Mouse (Mus musculus): ENCODE results near the gene Galnt15. TPM values are rescaled to one million over a fixed set of nuclear protein-coding genes. Genes with fewer than 3 reads are reported as not detected.

Gene Galnt15
- polyA plus RNA-seq, 2 experiments from 2014 or later: not detected

DNA sequence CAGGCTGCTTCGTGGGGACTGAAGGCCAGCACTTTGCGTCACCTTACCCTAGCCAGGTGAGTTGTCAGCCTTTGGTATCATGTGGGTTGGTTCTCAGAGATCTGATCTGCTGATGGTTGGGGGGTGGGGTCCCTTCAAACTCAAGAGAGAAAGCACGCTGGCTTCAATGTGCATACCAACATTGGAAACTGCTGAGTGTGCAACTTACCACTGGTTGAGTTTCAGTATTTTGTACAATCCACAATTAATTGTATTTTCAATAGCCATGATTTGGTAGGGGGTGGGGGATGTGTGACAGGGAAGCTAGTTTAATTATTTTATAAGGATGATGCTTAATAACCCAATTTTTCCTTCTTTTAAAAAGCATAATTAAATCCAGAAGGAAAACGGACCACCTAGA is 62.9 kb downstream of the Galnt15 start:
- ATAC-seq: no peak

DNA sequence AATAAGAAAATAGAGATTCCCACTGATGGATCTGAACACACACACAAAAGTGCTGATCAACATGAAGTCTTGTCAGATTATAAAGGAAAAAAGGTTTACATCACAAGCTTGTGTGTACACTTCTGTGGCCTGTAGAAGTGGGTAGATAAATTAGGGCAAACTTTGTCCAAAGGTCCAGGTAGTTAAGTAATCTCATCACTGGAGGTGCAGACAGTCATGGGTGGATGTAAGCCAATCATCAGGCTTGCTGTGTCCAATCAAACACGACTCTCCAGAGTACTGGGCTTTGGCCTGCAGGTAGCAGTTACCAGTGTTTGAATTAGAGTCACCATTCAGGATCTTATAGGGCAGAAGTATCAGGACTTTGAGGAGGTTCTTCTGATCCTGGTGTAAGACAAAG is 64.2 kb downstream of the Galnt15 start:
- no peak for ATAC-seq

DNA sequence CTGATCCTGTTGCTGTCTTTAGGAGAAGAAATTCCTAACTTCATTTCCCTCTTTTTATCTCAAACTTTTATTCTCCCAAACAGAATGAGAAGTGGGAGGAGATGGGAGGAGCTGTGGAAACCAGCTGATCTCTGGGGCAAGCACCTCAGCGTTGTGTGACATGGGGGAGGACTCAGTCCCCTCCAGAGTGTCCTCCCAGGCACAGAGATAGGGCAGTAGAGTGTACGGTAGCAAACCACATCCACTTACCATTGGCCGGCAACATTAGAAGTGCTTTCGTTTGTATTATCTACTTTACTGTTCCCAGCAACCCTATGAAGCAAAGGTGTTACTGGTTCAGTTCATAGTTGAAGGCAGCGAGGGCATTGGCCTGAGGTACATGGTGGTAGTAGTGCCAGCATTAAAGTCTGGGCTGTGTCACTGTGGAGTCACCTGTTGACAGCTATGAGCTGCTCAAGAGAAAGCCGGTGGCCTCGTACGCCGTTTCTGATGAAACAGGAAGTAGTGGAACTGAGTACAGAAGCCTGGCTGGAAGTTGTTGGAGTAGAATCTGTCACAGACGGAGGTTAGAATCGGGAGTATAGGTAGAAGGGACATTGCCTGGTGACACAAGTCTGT is 64.8 kb downstream of the Galnt15 start:
- ATAC-seq: no peak

DNA sequence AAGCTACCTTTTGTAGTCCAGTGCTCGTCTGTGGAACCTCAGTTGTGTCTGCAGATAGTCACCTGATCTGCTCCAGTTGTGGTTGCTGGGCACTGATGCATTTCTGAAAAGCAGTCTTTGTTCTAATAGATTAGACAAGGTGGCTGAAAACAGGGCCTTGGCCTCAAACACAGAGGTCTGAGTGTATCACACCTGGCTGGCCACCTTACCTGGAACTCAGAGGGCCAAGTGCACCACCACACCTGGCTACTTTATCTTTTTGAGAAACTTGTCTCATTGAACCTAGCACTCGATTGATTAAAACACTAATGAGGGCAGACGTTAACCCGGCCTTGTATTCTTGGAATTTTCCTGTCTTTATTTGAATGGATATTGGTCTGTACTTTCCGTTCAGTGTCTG is 66.9 kb downstream of the Galnt15 start:
- no peak for ATAC-seq

DNA sequence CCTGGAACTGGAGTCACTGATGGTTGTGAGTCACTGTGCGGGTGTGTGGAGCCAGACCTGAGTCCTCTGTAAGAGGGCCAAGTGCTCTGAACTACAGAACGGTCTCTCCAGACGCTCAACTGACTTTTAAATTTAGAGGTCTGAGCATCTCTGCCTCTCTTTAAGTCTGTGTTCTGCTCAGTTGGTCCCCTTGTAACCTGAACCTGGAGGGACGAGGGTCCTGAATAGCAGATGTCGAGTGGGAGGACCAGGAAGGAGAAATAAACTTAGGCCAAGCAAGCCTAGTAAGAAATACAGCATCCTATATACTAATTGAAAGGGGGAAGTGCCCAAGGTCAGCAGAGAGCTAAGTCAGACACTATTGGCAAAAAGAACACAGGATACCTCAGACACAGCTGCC is 68.0 kb downstream of the Galnt15 start:
- ATAC-seq: no peak

DNA sequence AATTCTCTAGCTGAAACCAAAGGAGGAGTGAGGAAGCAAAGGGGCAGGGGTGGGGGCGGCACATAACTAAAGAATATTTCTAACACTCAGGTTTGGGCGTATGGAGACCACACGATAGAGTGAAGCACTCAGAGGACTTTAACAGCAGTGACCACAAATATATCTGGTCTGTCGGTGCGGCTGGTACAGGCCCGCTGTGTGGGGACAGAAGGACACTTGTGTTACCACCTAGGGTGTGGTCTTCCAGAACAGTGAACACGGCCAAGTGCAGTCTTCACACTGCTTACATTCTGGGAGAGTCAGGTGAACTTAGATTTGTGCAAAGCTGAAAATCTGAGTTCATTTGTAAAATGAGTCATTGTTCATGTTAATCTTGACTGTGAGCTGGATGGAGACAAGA is 68.9 kb downstream of the Galnt15 start:
- ATAC-seq: no peak

DNA sequence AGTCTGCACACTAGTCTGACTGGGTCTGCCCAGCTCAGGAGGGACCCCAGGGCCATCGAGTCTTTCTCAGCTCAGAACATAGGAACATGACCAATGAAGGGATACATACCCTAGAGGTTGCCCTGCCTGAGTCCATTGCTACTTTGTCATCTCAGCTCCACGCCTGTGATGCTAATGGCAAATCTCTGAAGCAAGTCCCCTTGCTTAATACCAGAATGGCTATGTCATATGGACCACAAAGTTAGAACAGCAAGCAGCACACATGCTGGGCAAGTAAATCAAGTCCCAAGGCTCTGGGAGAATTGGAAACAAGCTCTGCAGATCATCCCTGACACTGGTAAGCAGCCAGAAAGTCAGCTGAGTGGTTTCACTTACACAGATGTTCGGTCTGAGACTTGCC is 70.2 kb downstream of the Galnt15 start:
- no peak for ATAC-seq

DNA sequence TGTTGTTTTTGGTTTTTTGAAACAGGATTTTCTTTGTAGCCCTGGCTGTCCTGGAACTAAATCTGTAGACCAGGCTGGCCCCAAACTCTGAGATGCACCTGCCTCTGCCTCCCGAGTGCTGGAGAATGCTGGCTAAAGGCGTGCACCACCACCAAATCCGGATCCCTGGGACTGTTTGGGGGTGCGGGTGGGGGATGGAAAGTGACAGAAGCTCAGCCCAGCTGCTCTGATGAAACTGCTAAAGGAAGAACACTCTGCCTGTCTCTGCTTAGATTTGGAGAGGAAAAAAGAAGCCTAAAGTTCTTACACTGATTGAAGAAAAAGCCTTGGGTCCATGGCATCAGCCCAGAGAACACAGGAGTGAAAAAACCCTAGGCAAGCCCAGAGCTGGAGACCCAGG is 74.8 kb downstream of the Galnt15 start:
- no peak for ATAC-seq

DNA sequence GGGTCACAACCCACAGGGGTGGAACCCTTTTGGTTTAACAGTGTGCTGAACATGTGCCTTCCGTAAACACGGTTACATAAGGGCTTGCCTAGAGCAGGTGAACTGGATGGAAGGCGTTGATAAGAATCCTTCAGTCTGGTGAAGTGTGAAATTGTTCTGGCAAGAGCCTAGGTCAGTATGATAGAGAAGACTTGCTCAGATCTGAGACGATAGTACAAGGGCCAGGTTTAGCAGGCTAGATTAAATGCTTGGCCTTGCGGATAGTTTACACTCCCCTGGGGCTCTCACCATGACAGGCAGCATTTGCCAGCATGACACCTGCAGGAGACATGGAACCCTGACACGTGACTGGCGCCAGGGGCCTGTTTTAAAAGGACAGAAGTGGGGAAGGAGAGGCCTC is 76.9 kb downstream of the Galnt15 start:
- ATAC-seq: no peak

DNA sequence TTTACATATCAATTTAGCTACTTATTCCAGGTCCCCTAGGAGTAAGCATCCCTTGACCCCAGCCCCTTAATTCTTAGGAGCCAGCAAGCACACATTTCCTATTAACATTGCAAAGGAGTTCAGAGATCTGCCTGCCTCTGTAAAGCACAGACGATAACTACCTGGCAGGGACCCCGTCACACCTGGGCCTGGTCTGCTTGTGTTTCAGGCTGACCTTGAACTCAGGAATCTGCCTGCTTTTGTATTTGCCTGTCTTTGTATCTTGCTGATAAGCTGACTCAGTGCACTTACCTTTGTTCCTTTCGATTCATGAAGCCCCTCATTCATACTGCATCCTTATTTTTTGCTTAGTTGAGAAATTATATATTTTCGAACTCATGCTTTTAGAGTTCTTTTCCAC is 78.1 kb downstream of the Galnt15 start:
- no peak for ATAC-seq

Other genes with a start within 250 kb of the Galnt15 start
- 1 to 10 TPM; 8.4 to 9.1 TPM for gene Ankrd28, start 198.3 kb upstream of the Galnt15 start, polyA plus RNA-seq (2017; shearing (Covaris generic))
- 10 to 100 TPM in 1 of 2 experiments, 1 to 10 TPM in 1; 7.0 to 19.7 TPM for gene Oxnad1, start 56.4 kb downstream of the Galnt15 start, polyA plus RNA-seq (2017; shearing (Covaris generic))
- 10 to 100 TPM; 72.4 to 81.8 TPM for gene Dph3, start 56.7 kb downstream of the Galnt15 start, polyA plus RNA-seq (2017; shearing (Covaris generic))
- gene Msmb, start 113.0 kb downstream of the Galnt15 start, polyA plus RNA-seq (2017; shearing (Covaris generic)): under 1 TPM in 1 of 2 experiments, not detected in 1; 0.66 TPM
- 10 to 100 TPM; 94.6 to 95.8 TPM for gene Ncoa4, start 130.9 kb downstream of the Galnt15 start, polyA plus RNA-seq (2017; shearing (Covaris generic))
- gene Timm23, start 172.9 kb downstream of the Galnt15 start, polyA plus RNA-seq (2017; shearing (Covaris generic)): 100 to 1,000 TPM; 177 to 183 TPM
- 10 to 100 TPM; 19.5 to 20.7 TPM for gene Parg, start 173.0 kb downstream of the Galnt15 start, polyA plus RNA-seq (2017; shearing (Covaris generic))

Measured in activated CD4-positive, CD25-positive, alpha-beta regulatory T cell, adult 4 months (primary cell).